Mouse (Mus musculus): Measurements from ENCODE around the gene Dmpk. TPM values are rescaled to one million over a fixed set of nuclear protein-coding genes. Genes with fewer than 3 reads are reported as not detected.
"Not testable (repeated sequence)": the region's sequence is repeated elsewhere in the genome, so short reads cannot be mapped to it uniquely, and the experiment has no call there.

Gene Dmpk
- total RNA-seq (2021): 100 to 1,000 TPM; 188 to 201 TPM

GRCm38 (mm10) chr7:19083701-19084100 lies at the start of gene Dmpk:
Dmpk (plus strand) TSS chr7:19083849.
- DNase-seq: peak; percentile 61

GRCm38 (mm10) chr7:19044616-19045015 lies 39.0 kb upstream of the Dmpk start:
- no peak for DNase-seq

GRCm38 (mm10) chr7:19046286-19047069 lies 37.2 kb upstream of the Dmpk start:
- DNase-seq: no peak

GRCm38 (mm10) chr7:19048006-19048527 lies 35.6 kb upstream of the Dmpk start:
- DNase-seq: no peak

- no peak for DNase-seq
These were observed 34.4 kb upstream of the Dmpk start for GRCm38 (mm10) chr7:19049252-19049651.

GRCm38 (mm10) chr7:19050172-19050571 lies 33.5 kb upstream of the Dmpk start:
- DNase-seq: no peak

- no peak for DNase-seq
These were observed 32.5 kb upstream of the Dmpk start for GRCm38 (mm10) chr7:19051161-19051560.

GRCm38 (mm10) chr7:19052345-19053135 lies 31.1 kb upstream of the Dmpk start:
- DNase-seq: no peak

- no peak for DNase-seq
These were observed 30.5 kb upstream of the Dmpk start for GRCm38 (mm10) chr7:19053136-19053532.

- DNase-seq: peak; percentile 74
These were observed 29.4 kb upstream of the Dmpk start, which contains the start of gene Rsph6a for GRCm38 (mm10) chr7:19054047-19054776. Rsph6a (plus strand) TSS chr7:19054690.

- no peak for DNase-seq
These were observed 28.9 kb upstream of the Dmpk start for GRCm38 (mm10) chr7:19054777-19055076.

- no peak for DNase-seq
These were observed 28.5 kb upstream of the Dmpk start for GRCm38 (mm10) chr7:19055108-19055507.

GRCm38 (mm10) chr7:19057405-19057804 lies 26.2 kb upstream of the Dmpk start:
- no peak for DNase-seq

- no peak for DNase-seq
These were observed 17.8 kb upstream of the Dmpk start for GRCm38 (mm10) chr7:19065896-19066295.

- no peak for DNase-seq
These were observed 16.6 kb upstream of the Dmpk start for GRCm38 (mm10) chr7:19067063-19067462.

- no peak for DNase-seq
These were observed 15.7 kb upstream of the Dmpk start for GRCm38 (mm10) chr7:19067935-19068334.

GRCm38 (mm10) chr7:19068707-19069106 lies 14.9 kb upstream of the Dmpk start:
- DNase-seq: peak; percentile 82

GRCm38 (mm10) chr7:19069500-19069899 lies 14.1 kb upstream of the Dmpk start:
- peak; percentile 58 for DNase-seq

GRCm38 (mm10) chr7:19071024-19071423 lies 12.6 kb upstream of the Dmpk start:
- DNase-seq: not testable (repeated sequence)

- DNase-seq: peak; percentile 65
These were observed 10.1 kb upstream of the Dmpk start for GRCm38 (mm10) chr7:19073504-19073903.

GRCm38 (mm10) chr7:19074494-19074893 lies 9.2 kb upstream of the Dmpk start:
- DNase-seq: no peak

GRCm38 (mm10) chr7:19075231-19075630 lies 8.4 kb upstream of the Dmpk start:
- DNase-seq: no peak
